Mouse (Mus musculus): ENCODE results near the gene Acvr2b. TPM values are rescaled to one million over a fixed set of nuclear protein-coding genes. Genes with fewer than 3 reads are reported as not detected.

Gene Acvr2b
- polyA plus RNA-seq, 1 experiment from 2014 or later: 6.3 TPM

DNA sequence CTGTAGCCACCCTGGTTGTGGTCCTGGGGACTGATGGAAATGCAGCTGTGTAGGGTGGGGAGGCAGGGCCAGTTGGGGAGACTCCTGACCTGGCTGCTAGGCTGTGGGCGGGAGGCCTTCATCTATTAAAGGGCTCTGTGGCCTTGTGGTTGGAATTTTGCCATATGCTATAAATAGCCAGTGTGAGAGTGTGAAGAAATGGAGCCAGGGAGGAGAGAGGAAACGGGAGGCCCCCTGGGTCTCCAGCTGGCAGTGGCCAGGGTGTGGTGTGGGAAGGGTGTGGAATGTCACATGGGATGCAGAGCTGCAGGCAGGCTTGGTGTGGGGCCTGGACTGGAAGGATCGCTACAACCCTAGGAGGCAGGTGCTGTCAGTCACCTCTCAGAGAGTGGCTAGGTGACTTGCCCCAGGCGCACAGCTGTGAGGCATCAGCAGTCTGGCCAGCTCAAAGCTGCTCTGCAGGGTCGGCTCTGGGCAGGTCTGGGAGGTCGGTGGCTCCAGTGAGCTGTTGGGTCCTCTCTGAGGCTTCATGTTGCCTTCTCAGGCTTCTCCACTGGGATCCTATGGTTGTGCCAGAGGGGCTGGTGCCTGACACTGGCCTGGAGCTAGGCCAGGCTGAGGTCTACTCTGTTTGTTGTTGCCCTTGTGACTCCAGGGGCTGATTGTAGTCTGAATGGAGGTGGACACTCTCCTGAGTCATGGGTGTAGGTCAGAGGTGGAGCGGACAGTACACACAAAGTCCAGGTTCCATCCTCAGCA, 23.5 kb downstream of the Acvr2b start:
- Histone ChIP-seq H3K4me2 (ENCODE audit: low read depth, low read length) (peak overlapping the region; percentile 30; the same call in 1 of the 2 replicates), H3K9ac (ENCODE audit: low read depth, low read length) (peak overlapping the region; percentile 57), H3K27me3 (replicated peaks; ENCODE audit: control insufficient read depth, insufficient read depth, low read length) (no peaks in the 10 kb centered on the region), H3K9me3 (ENCODE audit: control insufficient read depth, low read length) (no peaks in the 10 kb centered on the region), H3K4me3 (ENCODE audit: low read length) (no peak overlapping the region), H3K27ac (ENCODE audit: low read length) (peak overlapping the region; percentile 82), H3K36me3 (ENCODE audit: control insufficient read depth, insufficient read depth, low read length) (no peaks in the 10 kb centered on the region), H3K4me1 (ENCODE audit: control insufficient read depth, insufficient read depth, low read length) (peaks cover 33% of the 10 kb centered on the region)
- WGBS: 31% methylated on average over 7 of the region's 7 CpGs
- ATAC-seq: peak; percentile 90

DNA sequence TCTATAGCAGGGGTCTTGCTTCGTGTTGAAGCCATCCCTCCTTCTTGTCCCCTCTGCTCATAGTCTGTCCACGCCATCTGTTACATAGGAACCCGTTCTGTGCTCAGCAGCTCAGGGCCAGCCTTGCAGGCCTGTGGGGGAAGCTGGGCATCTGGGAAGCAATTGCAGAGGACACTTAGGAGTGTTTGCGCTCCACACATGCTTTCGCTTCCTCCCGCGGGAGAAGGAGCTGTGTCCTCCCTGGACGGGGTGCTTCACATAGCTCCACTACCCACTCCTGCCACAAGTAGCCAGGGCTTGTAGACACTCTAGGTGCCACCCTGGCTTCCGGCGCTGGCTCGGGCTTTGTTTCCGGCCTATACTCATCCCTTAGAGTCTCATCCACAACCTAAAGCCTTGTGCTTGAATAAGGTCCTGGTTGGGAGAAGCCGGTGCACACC, 24.1 kb downstream of the Acvr2b start:
- 79% methylated on average over 13 of the region's 13 CpGs for WGBS
- Histone ChIP-seq H3K9me3 (ENCODE audit: control insufficient read depth, low read length) (no peaks in the 10 kb centered on the region), H3K4me3 (ENCODE audit: low read length) (no peak overlapping the region), H3K4me1 (ENCODE audit: control insufficient read depth, insufficient read depth, low read length) (peaks cover 33% of the 10 kb centered on the region), H3K36me3 (ENCODE audit: control insufficient read depth, insufficient read depth, low read length) (no peaks in the 10 kb centered on the region), H3K27ac (ENCODE audit: low read length) (peak overlapping the region; percentile 82), H3K9ac (ENCODE audit: low read depth, low read length) (no peak overlapping the region), H3K27me3 (replicated peaks; ENCODE audit: control insufficient read depth, insufficient read depth, low read length) (no peaks in the 10 kb centered on the region), H3K4me2 (ENCODE audit: low read depth, low read length) (no peak overlapping the region)
- no peak; the same call in 1 of the 2 replicates for ATAC-seq

DNA sequence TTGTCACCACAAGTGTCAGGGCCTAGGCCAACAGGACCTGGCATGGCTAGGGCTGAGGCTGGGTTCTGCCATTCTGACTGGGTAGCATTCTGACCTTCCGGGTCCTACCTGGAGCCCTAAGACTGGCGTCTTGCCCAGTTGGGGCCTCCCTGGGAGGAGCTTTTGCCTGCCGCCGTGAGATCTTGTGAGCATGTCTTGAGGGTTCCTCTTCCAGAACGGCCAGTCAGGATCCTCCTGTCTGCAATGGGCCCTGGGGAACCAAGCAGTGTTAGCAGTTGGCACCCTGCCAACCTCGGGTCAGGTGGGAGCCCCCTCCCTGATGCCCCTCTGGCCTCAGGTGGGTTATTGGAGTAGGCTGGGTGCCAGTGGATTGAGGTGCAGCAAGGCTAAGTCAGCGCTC, 24.6 kb downstream of the Acvr2b start:
- Histone ChIP-seq H3K36me3 (ENCODE audit: control insufficient read depth, insufficient read depth, low read length) (no peaks in the 10 kb centered on the region), H3K9me3 (ENCODE audit: control insufficient read depth, low read length) (no peaks in the 10 kb centered on the region), H3K27me3 (replicated peaks; ENCODE audit: control insufficient read depth, insufficient read depth, low read length) (no peaks in the 10 kb centered on the region), H3K27ac (ENCODE audit: low read length) (peak overlapping the region; percentile 82), H3K9ac (ENCODE audit: low read depth, low read length) (no peak overlapping the region), H3K4me2 (ENCODE audit: low read depth, low read length) (no peak overlapping the region), H3K4me1 (ENCODE audit: control insufficient read depth, insufficient read depth, low read length) (peaks cover 33% of the 10 kb centered on the region), H3K4me3 (ENCODE audit: low read length) (no peak overlapping the region)
- peak; percentile 51 for ATAC-seq
- 46% methylated on average over 7 of the region's 7 CpGs for WGBS

DNA sequence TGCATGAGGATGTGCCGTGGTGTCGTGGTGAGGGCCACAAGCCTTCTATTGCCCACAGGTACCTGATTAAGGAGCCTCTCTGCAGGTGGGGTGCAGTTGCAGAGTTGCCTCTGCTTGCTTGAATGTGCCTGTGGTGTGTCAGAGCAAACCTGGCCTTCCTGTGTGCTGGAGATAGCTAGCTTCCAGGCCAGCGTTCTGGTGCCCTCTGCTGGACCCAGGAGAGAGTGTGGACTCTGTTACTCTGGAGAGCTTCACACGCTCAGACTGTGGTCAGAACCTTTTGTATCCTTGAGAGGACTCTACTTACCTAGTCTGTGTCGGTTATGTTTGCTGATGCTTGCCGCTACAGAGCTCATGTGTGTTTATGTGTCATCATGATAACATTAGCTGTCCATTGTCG, 28.4 kb downstream of the Acvr2b start:
- Histone ChIP-seq H3K4me1 (ENCODE audit: control insufficient read depth, insufficient read depth, low read length) (peaks cover 21% of the 10 kb centered on the region), H3K27ac (ENCODE audit: low read length) (no peak overlapping the region), H3K9me3 (ENCODE audit: control insufficient read depth, low read length) (no peaks in the 10 kb centered on the region), H3K4me3 (ENCODE audit: low read length) (no peak overlapping the region), H3K9ac (ENCODE audit: low read depth, low read length) (no peak overlapping the region), H3K36me3 (ENCODE audit: control insufficient read depth, insufficient read depth, low read length) (peaks cover 9% of the 10 kb centered on the region), H3K27me3 (replicated peaks; ENCODE audit: control insufficient read depth, insufficient read depth, low read length) (no peaks in the 10 kb centered on the region), H3K4me2 (ENCODE audit: low read depth, low read length) (no peak overlapping the region)
- 50% methylated on average over 7 of the region's 7 CpGs for WGBS
- ATAC-seq: peak; percentile 47

DNA sequence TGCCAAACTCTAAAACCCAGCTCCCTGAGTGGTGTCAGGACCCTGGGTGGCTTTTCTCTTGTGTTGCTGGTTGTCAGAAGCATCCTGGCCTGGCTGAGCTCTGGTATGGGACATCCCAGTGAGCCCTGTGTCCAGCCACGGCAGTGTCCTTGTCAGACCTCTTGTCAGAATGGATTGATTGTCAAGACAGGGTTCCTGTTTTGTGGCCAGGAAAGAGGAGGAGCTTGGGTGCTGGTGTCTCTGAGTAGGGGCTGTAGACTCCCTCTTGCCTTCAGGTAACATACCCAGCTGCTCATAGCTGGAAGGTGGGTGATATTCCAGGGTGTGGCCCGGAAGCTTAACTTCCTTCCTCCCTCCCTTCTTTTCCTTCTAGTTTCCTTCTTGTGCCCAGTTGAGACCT, 33.9 kb downstream of the Acvr2b start:
- Histone ChIP-seq H3K9me3 (ENCODE audit: control insufficient read depth, low read length) (no peaks in the 10 kb centered on the region), H3K4me3 (ENCODE audit: low read length) (no peak overlapping the region), H3K4me2 (ENCODE audit: low read depth, low read length) (no peak overlapping the region), H3K9ac (ENCODE audit: low read depth, low read length) (no peak overlapping the region), H3K36me3 (ENCODE audit: control insufficient read depth, insufficient read depth, low read length) (peaks cover 9% of the 10 kb centered on the region), H3K27me3 (replicated peaks; ENCODE audit: control insufficient read depth, insufficient read depth, low read length) (no peaks in the 10 kb centered on the region), H3K27ac (ENCODE audit: low read length) (no peak overlapping the region), H3K4me1 (ENCODE audit: control insufficient read depth, insufficient read depth, low read length) (no peaks in the 10 kb centered on the region)
- WGBS: 67% methylated on average over 2 of the region's 2 CpGs
- no peak for ATAC-seq

DNA sequence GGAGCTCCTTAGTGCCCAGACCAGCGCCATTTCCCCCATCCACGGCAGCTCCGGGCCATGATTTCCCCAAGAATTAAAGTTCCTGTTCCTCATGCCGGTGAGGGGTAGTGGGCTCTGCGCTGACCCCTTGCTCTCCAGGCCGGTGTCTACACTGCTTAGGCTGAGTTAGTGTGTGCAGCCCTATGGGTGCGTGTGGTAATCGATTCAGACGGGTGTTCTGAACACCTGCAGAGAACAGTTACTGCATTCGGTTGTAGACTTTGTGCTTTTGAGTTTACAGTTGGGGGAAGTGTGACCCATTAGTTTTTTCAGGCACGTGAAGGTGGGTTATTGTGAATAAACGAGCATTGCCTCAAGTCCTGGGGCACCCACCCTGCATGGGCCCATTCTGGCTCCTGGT, 36.1 kb downstream of the Acvr2b start:
- Histone ChIP-seq H3K4me2 (ENCODE audit: low read depth, low read length) (no peak overlapping the region), H3K36me3 (ENCODE audit: control insufficient read depth, insufficient read depth, low read length) (0 out of 2 replicates have a peak, but pooled peaks cover 4% of the 10 kb centered on the region), H3K27ac (ENCODE audit: low read length) (no peak overlapping the region), H3K9me3 (ENCODE audit: control insufficient read depth, low read length) (no peaks in the 10 kb centered on the region), H3K4me1 (ENCODE audit: control insufficient read depth, insufficient read depth, low read length) (no peaks in the 10 kb centered on the region), H3K9ac (ENCODE audit: low read depth, low read length) (no peak overlapping the region), H3K4me3 (ENCODE audit: low read length) (no peak overlapping the region), H3K27me3 (replicated peaks; ENCODE audit: control insufficient read depth, insufficient read depth, low read length) (no peaks in the 10 kb centered on the region)
- 90% methylated on average over 12 of the region's 12 CpGs for WGBS
- ATAC-seq: no peak

DNA sequence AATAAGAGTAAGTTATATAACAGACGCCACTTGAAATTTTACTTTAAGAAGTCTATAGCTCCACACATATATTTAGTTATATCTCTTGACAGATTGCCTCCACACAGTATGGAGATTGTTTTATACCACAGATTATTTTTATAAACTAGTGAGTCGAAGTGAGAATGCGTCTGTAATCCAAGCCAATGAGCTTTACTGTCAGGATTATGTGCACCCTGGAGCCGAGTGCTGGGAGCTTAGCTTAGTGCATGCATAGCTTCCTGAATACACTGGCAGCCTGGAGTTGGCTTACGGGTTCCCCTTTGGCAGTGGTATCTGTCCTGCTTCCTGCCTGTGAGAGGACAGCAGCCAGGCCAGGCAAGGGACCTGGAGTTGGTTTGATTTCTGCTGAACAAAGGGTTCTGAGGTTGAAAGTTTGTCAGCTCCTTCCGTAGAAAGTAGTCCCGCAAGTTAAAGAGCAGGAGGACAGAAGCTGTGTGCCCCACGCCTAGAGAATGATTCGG, 36.6 kb downstream of the Acvr2b start:
- Histone ChIP-seq H3K4me3 (ENCODE audit: low read length) (no peak overlapping the region), H3K9me3 (ENCODE audit: control insufficient read depth, low read length) (no peaks in the 10 kb centered on the region), H3K27ac (ENCODE audit: low read length) (no peak overlapping the region), H3K36me3 (ENCODE audit: control insufficient read depth, insufficient read depth, low read length) (0 out of 2 replicates have a peak, but pooled peaks cover 4% of the 10 kb centered on the region), H3K9ac (ENCODE audit: low read depth, low read length) (no peak overlapping the region), H3K4me1 (ENCODE audit: control insufficient read depth, insufficient read depth, low read length) (no peaks in the 10 kb centered on the region), H3K27me3 (replicated peaks; ENCODE audit: control insufficient read depth, insufficient read depth, low read length) (no peaks in the 10 kb centered on the region), H3K4me2 (ENCODE audit: low read depth, low read length) (no peak overlapping the region)
- ATAC-seq: no peak
- 89% methylated on average over 9 of the region's 9 CpGs for WGBS

DNA sequence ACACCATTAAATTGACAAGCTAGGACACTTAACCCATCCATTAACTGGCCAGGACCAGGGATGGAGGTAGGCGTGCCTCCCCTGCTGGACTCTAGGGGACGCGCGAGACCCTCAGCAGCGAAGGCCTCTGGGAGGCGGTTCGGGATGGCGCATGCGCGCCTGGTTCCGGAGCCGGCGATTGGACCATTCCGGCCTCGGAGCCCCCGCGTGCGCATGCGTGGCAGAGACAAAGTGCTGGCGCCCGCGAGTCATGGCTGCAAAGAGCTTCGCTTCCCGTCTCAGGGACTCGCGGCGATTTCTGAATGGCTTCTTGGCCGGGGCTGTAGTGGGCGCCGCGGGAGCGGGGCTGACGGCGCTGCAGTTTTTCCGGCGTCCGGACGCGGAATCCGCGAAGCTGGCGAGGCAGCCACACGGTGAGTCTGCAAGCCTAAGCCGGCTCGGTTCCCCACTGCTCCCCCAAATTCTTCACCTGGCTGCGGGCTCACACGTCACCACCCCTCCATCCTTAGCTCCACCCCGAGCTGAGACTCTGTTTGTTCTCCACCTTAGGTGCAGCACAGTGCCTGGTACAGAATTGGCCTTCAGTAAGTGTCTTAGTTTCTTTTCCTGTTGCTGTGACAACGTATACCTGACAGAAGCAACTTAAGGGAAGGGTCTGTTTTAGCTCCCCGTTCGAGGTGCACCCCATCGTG, 43.0 kb downstream of the Acvr2b start, which contains the start of gene Exog:
Exog (plus strand) TSS at position 206 of the 692 bp plus-strand sequence.
- WGBS: under 1% methylated on average over 52 of the region's 52 CpGs
- Histone ChIP-seq H3K4me1 (ENCODE audit: control insufficient read depth, insufficient read depth, low read length) (peaks cover 4% of the 10 kb centered on the region; the same call in 1 of the 2 replicates), H3K9ac (ENCODE audit: low read depth, low read length) (peak within 1 kb of the TSS; percentile 93), H3K9me3 (ENCODE audit: control insufficient read depth, low read length) (no peaks in the 10 kb centered on the region), H3K36me3 (ENCODE audit: control insufficient read depth, insufficient read depth, low read length) (peaks cover 6% of the 10 kb centered on the region), H3K27me3 (replicated peaks; ENCODE audit: control insufficient read depth, insufficient read depth, low read length) (no peaks in the 10 kb centered on the region), H3K27ac (ENCODE audit: low read length) (peak within 1 kb of the TSS; percentile 80), H3K4me2 (ENCODE audit: low read depth, low read length) (peak within 1 kb of the TSS; percentile 79), H3K4me3 (ENCODE audit: low read length) (peak within 1 kb of the TSS; percentile 82)
- peak; percentile 92 for ATAC-seq

DNA sequence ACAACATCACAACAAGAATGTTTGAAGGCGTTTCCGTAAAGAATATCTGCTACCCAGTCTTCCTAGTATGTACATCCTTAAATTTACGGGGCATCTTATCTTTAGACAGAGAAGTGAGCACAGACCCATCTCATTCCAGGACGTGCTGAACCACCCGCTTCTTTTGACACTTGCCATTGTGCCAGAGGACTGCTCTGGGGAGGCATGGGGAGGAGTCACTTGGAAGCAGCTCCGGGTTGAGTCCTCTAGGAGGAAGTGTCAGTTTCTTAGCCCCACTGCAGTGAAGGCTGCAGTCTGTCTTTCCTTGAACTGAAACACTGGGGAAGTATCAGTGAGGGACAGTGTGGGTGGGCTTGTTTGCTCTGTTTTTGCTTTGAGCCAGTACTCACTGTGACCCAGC, 43.8 kb downstream of the Acvr2b start:
- peak overlapping the region; percentile 93 for H3K9ac ChIP-seq (ENCODE audit: low read depth, low read length)
- no peaks in the 10 kb centered on the region for H3K27me3 ChIP-seq (replicated peaks; ENCODE audit: control insufficient read depth, insufficient read depth, low read length)
- no peak overlapping the region for H3K27ac ChIP-seq (ENCODE audit: low read length)
- H3K36me3 ChIP-seq (ENCODE audit: control insufficient read depth, insufficient read depth, low read length): peaks cover 10% of the 10 kb centered on the region
- H3K4me2 ChIP-seq (ENCODE audit: low read depth, low read length): peak overlapping the region; percentile 79
- H3K4me1 ChIP-seq (ENCODE audit: control insufficient read depth, insufficient read depth, low read length): peaks cover 4% of the 10 kb centered on the region; the same call in 1 of the 2 replicates
- ATAC-seq: peak; percentile 38
- WGBS: 29% methylated on average over 6 of the region's 6 CpGs
- H3K9me3 ChIP-seq (ENCODE audit: control insufficient read depth, low read length): no peaks in the 10 kb centered on the region
- peak overlapping the region; percentile 82 for H3K4me3 ChIP-seq (ENCODE audit: low read length)

Measured in intestine, embryonic 16.5 days (tissue).